Mouse (Mus musculus) v-Abl transformed pro-B cells (cell line): ENCODE data around the gene Tbc1d12.

Experiments used
- in situ Hi-C, 2 experiments: fragments of 400-800 bp; cut with MboI; formaldehyde crosslinking; loops; one replicate each; pipeline ENCODE4 v1.15.1; 2025; ENCODE audit not compliant: unreplicated experiment in 2 of 2

The Tbc1d12 gene

GRCm38 (mm10) chr19:38902501-38902900 lies 66.1 kb downstream of the Tbc1d12 start:
- in situ Hi-C loops, result no loop called here

- in situ Hi-C loops, result loop anchor here in 1 of 2 experiments (5.0 to 10.0 kb wide), 2 partner anchors 81 to 489 kb away; no protein-coding TSS in a partner anchor
Observed at GRCm38 (mm10) chr19:38913786-38914185, 77.4 kb downstream of the Tbc1d12 start.

GRCm38 (mm10) chr19:38914926-38915325 lies 78.5 kb downstream of the Tbc1d12 start:
- in situ Hi-C loops, result loop anchor here in 1 of 2 experiments (5.0 to 10.0 kb wide), 2 partner anchors 83 to 490 kb away; no protein-coding TSS in a partner anchor

GRCm38 (mm10) chr19:38915677-38916076 lies 79.3 kb downstream of the Tbc1d12 start:
- in situ Hi-C loops, result loop anchor here in 1 of 2 experiments (10.0 kb wide), 1 partner anchor 491 kb away; no protein-coding TSS in a partner anchor

GRCm38 (mm10) chr19:38928481-38929158 lies 92.2 kb downstream of the Tbc1d12 start:
- in situ Hi-C loops, result loop anchor here (10.0 to 25.0 kb wide), 2 partner anchors 114 to 1366 kb away; partner anchors contain the start of genes Exoc6 (in 1 of the 2) and Noc3l (in 1 of the 2)

- in situ Hi-C loops, result loop anchor here (10.0 to 25.0 kb wide), 2 partner anchors 115 to 1367 kb away; partner anchors contain the start of genes Exoc6 (in 1 of the 2) and Noc3l (in 1 of the 2)
Observed at GRCm38 (mm10) chr19:38929471-38930251, 93.3 kb downstream of the Tbc1d12 start.

- in situ Hi-C loops, result loop anchor here in 1 of 2 experiments (25.0 kb wide), 1 partner anchor 1368 kb away; the partner anchor contains the start of gene Exoc6
Observed at GRCm38 (mm10) chr19:38930252-38930787, 93.9 kb downstream of the Tbc1d12 start.

- in situ Hi-C loops, result loop anchor here in 1 of 2 experiments (25.0 kb wide), 1 partner anchor 1369 kb away; the partner anchor contains the start of gene Exoc6
Observed at GRCm38 (mm10) chr19:38930788-38931565, 94.6 kb downstream of the Tbc1d12 start, which contains the start of gene Hells. Gene Hells (plus strand): TSS chr19:38930915.

- in situ Hi-C loops, result loop anchor here in 1 of 2 experiments (25.0 kb wide), 1 partner anchor 1369 kb away; the partner anchor contains the start of gene Exoc6
Observed at GRCm38 (mm10) chr19:38931566-38931890, 95.1 kb downstream of the Tbc1d12 start.

- in situ Hi-C loops, result loop anchor here in 1 of 2 experiments (25.0 kb wide), 1 partner anchor 1382 kb away; the partner anchor contains the start of gene Exoc6
Observed at GRCm38 (mm10) chr19:38944590-38945307, 108.4 kb downstream of the Tbc1d12 start.
